Mouse (Mus musculus): ENCODE results near the gene Zfp968. TPM values are rescaled to one million over a fixed set of nuclear protein-coding genes. Genes with fewer than 3 reads are reported as not detected.
"Not testable (repeated sequence)": the region's sequence is repeated elsewhere in the genome, so short reads cannot be mapped to it uniquely, and the experiment has no call there.

Gene Zfp968
- polyA plus RNA-seq (2012; rRNA removed) = 0.32 and 0.52 TPM in 2 replicates

DNA sequence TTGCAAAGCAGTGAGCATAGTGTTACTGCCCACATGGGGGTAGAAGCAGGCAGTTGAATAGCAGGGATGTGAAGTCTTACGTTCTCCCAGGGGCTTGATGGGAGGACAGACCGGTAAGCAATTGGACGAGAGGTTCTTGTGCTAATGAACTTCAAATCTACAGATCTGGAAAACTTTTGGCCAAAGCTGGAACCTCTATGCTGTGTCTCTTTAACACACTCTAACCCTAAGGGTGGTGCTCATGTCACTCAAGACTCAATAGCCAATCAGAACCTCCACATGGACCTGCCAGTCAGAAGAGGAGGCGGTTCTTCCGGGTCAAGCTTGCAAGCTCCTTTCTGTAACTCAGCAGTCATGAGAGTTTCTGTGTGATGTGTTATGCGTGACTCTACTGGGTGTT, at the start of gene Zfp968:
Gene Zfp968 (plus strand): TSS at position 301 of the 400 bp plus-strand sequence.
- not testable (repeated sequence) for H3K36me3 ChIP-seq (ENCODE audit: control insufficient read depth, insufficient read depth, low read length); H3K4me1 ChIP-seq (ENCODE audit: control insufficient read depth, insufficient read depth, insufficient read length); H3K4me3 ChIP-seq (ENCODE audit: extremely low read depth, insufficient read depth, insufficient read length); DNase-seq (ENCODE audit: low read depth in 1 of 2, low spot score in 2 of 2); H3K27me3 ChIP-seq (ENCODE audit: control insufficient read depth, insufficient read depth, low read length); H3K27ac ChIP-seq (ENCODE audit: insufficient read depth, low read length)
- WGBS = no CpG with 5 or more reads among the region's 6 CpGs

DNA sequence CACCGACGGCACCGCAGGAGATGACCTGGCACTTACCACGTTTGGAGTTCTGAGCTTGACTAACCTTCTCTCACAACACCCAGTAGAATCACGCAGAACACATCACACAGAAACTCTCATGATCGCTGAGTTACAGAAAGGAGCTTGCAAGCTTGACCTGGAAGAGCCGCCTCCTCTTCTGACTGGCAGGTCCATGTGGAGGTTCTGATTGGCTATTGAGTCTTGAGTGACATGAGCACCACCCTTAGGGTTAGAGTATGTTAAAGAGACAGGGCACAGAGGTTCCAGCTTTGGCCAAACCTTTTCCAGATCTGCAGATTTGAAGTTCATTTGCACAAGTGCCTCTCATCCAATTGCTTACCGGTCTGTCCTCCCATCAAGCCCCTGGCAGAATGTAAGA, 34.1 kb upstream of the Zfp968 start, which contains the start of gene Gm4631:
Gene Gm4631 (minus strand): TSS at position 101 of the 400 bp plus-strand sequence.
- H3K27ac ChIP-seq (ENCODE audit: insufficient read depth, low read length); DNase-seq (ENCODE audit: low read depth in 1 of 2, low spot score in 2 of 2); H3K36me3 ChIP-seq (ENCODE audit: control insufficient read depth, insufficient read depth, low read length); H3K4me1 ChIP-seq (ENCODE audit: control insufficient read depth, insufficient read depth, insufficient read length); H3K27me3 ChIP-seq (ENCODE audit: control insufficient read depth, insufficient read depth, low read length); H3K4me3 ChIP-seq (ENCODE audit: extremely low read depth, insufficient read depth, insufficient read length): not testable (repeated sequence)
- no CpG with 5 or more reads among the region's 8 CpGs for WGBS

Other genes starting within 250 kb of the Zfp968 start
- gene Gm14399, start 230.4 kb upstream of the Zfp968 start, polyA plus RNA-seq (2012; rRNA removed) = 0.43 and 4.2 TPM in 2 replicates
- gene Gm14443, start 196.6 kb upstream of the Zfp968 start, polyA plus RNA-seq (2012; rRNA removed) = 0.07 and 0.11 TPM in 2 replicates
- 1.8 and 2.3 TPM in 2 replicates for gene Gm14391, start 165.5 kb upstream of the Zfp968 start, polyA plus RNA-seq (2012; rRNA removed)
- gene Gm14440, start 97.3 kb upstream of the Zfp968 start, polyA plus RNA-seq (2012; rRNA removed) = not detected in 2 replicates
- gene Gm4631, start 34.2 kb upstream of the Zfp968 start, polyA plus RNA-seq (2012; rRNA removed) = 0.69 and 0.98 TPM in 2 replicates
- gene Gm4724, start 63.4 kb downstream of the Zfp968 start, polyA plus RNA-seq (2012; rRNA removed) = 2.8 TPM in 2 replicates
- gene Zfp965, start 97.5 kb downstream of the Zfp968 start, polyA plus RNA-seq (2012; rRNA removed) = 0.12 and 0.19 TPM in 2 replicates